Mouse (Mus musculus) heart, adult 2 months (tissue): ENCODE measurements at regions not wholly inside any gene's neighbourhood (a gene's known extent, or its start where the extent isn't known, plus 50 kb on each side); places are given as distances from the start of the nearest gene placed in this dataset.

Experiments used
- EP300 ChIP-seq: fragments of 200-500 bp; IDR thresholded peaks from 2 replicates; pipeline ENCODE4 v1.6.1; 2011; ENCODE audit warnings: low read depth, low read length, control low read depth; ENCODE audit not compliant: insufficient read depth
- POLR2A ChIP-seq: fragments of 200-500 bp; IDR thresholded peaks from 2 replicates; pipeline ENCODE4 v1.6.1; 2011; ENCODE audit warnings: mild to moderate bottlenecking, low read depth, low read length, control low read depth; ENCODE audit not compliant: insufficient read depth

DNA sequence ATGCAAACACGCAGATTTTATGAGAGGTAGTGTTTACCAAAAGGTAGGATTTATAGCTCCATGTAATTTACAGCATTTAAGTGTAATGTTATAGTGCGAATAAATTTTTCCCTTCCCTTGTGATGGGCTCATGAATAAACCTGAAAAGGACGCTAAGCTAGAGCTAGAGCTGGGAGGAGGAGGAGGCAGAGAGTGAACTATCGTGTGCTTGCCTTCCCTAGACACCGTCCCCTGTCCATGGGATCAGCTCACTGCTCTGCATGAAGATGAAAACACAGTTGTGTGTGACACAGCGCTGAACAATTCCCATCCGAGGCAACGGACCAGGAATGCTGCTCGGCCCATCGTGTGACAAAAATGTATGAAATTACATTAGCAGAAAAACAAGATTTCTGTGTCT lies 81.7 kb upstream of the Ifngr1 start:
- TF ChIP-seq POLR2A = no peak
- no peak for TF ChIP-seq EP300
